Mouse (Mus musculus) gastrocnemius, postnatal 25 days (tissue): Measurements from ENCODE around the gene Slc37a3. TPM values are rescaled to one million over a fixed set of nuclear protein-coding genes. Genes with fewer than 3 reads are reported as not detected.
"Not testable (repeated sequence)": the region's sequence is repeated elsewhere in the genome, so short reads cannot be mapped to it uniquely, and the experiment has no call there.

ENCODE experiments used
- DNase-seq: peaks from one replicate; pipeline ENCODE4 v3.0.0; 2022
- long read RNA-seq, 2 experiments: library from polyadenylated mRNA; stranded (forward); transcript quantifications; one replicate each; pipeline ENCODE4 v2.0.0; 2021
- total RNA-seq, 2 experiments: library from RNA; stranded (reverse); gene quantifications; 1 replicate in 1 of 2; 2 replicates in 1 of 2; pipeline ENCODE4 v1.2.3; 2021

Slc37a3 gene
- total RNA-seq: 10 to 100 TPM; 12.1 to 13.7 TPM
- long read RNA-seq, experiment 1, full-length matches to known transcripts: 2 of 4 reads
- long read RNA-seq, experiment 1, partial matches to known transcripts: 1 of 4 reads
- long read RNA-seq, experiment 1, other reads (novel, unspliced or antisense): 1 of 4 reads
- long read RNA-seq, experiment 2, full-length matches to known transcripts: 9 of 10 reads
- long read RNA-seq, experiment 2, partial matches to known transcripts: 0 of 10 reads
- long read RNA-seq, experiment 2, other reads (novel, unspliced or antisense): 1 of 10 reads

DNA sequence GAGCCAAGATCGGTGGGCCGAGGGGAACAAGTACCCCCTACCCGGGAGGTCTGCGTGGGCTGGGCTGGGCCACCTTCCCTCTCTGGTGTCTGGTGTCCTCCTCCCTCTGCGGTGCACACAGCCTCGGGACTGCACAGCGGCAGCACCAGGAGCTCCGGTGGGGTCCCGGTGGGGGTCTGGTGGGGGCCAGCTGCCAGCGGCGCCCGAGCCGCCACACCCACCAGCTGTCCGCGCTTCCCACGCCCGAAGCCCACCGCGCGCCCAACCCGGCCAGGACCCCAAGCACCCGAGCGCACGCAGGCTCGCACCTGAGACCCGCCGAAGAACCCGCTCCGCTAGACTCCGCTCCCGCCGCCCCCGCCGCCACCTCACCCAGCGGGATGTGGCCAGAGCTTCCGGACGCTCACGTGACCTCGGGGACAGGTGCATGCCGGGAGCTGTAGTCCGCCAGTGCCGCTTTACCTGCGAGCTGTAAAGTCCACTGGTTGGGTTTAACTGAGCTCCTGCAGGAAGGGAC, at the start of gene Slc37a3:
Gene Slc37a3 (minus strand): TSS at position 365 of the 517 bp plus-strand sequence.
- peak; percentile 85 for DNase-seq

- no peak for DNase-seq
Measured at GRCm38 (mm10) chr6:39426725-39427124, 49.2 kb upstream of the Slc37a3 start.

DNA sequence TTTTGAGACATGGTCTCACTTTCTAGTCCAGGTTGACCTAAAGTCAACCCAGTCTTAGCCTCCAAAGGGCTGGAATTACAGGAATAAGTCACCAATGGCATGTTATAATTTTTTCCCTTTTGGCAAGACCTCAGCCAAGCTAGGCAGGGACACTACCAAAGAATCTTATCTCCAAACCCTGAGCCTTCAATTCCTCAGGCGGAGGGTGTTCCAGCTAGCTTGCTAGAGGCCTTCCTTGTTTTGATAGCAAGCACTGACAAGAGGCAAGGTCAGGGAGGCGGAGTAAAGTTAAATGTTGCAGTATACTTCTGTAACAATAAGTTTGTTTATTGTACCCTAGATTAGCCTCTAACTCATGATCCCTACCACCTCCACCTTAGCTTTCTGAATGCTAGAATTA, 47.7 kb upstream of the Slc37a3 start:
- DNase-seq: no peak

DNA sequence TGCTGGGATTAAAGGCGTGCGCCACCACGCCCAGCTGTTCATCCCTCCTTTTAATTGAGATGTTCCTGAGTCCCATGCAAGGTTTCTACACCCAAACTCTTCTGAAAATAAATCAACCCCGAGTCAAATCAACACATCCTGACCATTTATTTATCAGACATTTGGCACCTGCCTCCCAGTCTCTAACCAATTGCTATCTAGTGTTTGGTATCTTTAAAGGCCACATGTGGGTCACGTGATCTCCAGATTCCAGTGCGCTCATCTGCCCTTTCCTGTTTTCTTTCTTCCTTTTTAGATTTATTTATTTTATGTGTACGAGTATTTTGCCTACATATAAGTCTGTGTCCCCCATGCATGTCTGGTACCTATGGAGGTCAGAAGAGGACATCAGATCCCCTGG, 46.2 kb upstream of the Slc37a3 start:
- DNase-seq: no peak

- DNase-seq: no peak
Measured at GRCm38 (mm10) chr6:39423130-39423551, 45.7 kb upstream of the Slc37a3 start.

GRCm38 (mm10) chr6:39420867-39421266, 43.4 kb upstream of the Slc37a3 start:
- DNase-seq: no peak

GRCm38 (mm10) chr6:39419851-39420721, 42.6 kb upstream of the Slc37a3 start, which contains the start of gene Mkrn1:
Gene Mkrn1, minus strand, starts transcription at chr6:39420462.
- peak; percentile 64 for DNase-seq

DNA sequence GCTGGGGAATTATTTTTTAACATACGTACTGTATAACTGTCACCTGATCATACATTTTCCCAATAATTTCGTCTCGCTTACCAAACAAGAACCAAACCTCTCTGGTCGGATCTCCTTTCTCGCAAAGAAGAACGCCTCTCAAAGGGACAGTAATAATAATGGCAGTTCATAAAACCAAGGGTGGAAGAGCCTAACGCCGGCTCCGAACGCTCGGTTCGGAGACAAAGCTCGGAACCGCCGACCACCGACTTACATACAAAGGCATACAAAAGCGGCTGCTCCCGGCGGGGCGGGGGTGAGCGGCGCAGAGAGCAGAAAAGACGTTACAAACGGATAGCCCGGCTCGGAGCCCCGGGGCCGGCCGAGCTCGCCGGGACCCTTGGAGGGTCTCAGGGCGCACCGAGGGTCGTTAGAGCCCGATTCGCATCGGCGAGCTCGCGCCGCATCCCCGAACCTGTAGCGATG, 41.9 kb upstream of the Slc37a3 start:
- no peak for DNase-seq

GRCm38 (mm10) chr6:39416654-39417053, 39.2 kb upstream of the Slc37a3 start:
- DNase-seq: not testable (repeated sequence)

- no peak for DNase-seq
Measured at GRCm38 (mm10) chr6:39415762-39416161, 38.3 kb upstream of the Slc37a3 start.

- no peak for DNase-seq
Measured at GRCm38 (mm10) chr6:39414106-39414505, 36.6 kb upstream of the Slc37a3 start.

GRCm38 (mm10) chr6:39406480-39406879, 29.0 kb upstream of the Slc37a3 start:
- DNase-seq: no peak

GRCm38 (mm10) chr6:39403136-39403535, 25.7 kb upstream of the Slc37a3 start:
- peak; percentile 30 for DNase-seq

DNA sequence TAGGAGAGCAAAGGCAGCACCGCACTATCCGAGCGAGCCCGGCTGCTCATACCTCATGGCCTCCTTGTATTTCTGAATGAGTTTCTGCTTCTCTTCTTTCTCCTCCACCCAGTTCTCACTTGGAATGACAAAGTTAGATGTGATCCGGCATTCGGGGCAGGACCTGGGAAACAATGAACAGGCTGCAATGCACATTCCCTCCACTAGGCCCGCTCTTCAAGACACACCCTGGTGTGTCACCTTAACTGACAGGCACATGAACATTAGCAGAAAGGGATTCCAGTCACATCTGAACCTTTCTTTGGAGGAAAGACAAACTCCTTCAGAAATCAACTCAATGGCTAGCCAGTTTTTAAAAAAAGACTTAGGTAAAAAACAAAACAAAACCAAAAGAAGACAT, 22.9 kb upstream of the Slc37a3 start:
- no peak for DNase-seq

- DNase-seq: no peak
Measured at GRCm38 (mm10) chr6:39398342-39398741, 20.9 kb upstream of the Slc37a3 start.

DNA sequence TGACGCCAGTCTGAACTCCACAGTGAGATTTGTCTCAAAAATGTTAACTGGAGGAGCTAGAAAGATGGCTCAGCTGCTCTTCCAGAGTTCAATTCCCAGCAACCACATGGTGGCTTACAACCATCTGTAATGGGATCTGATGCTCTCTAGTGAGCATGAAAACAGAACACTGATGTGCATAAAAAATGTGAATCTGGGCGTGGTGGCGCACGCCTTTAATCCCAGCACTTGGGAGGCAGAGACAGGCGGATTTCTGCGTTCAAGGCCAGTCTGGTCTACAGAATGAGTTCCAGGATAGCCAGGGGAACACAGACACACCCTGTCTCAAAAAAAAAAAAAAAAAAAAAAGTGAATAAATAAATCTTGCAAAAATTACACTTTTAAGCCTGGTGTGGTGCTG, 19.6 kb upstream of the Slc37a3 start:
- DNase-seq: no peak

GRCm38 (mm10) chr6:39395916-39396315, 18.4 kb upstream of the Slc37a3 start:
- DNase-seq: no peak

GRCm38 (mm10) chr6:39395471-39395870, 18.0 kb upstream of the Slc37a3 start:
- DNase-seq: no peak

- DNase-seq: no peak
Measured at GRCm38 (mm10) chr6:39389988-39390387, 12.5 kb upstream of the Slc37a3 start.

- DNase-seq: no peak
Measured at GRCm38 (mm10) chr6:39381125-39381880, 3.8 kb upstream of the Slc37a3 start, which contains the start of gene Rab19. Gene Rab19, plus strand, starts transcription at chr6:39381175.

- no peak for DNase-seq
Measured at GRCm38 (mm10) chr6:39380276-39380675, 2.8 kb upstream of the Slc37a3 start.

- no peak for DNase-seq
Measured at GRCm38 (mm10) chr6:39379749-39380148, 2.3 kb upstream of the Slc37a3 start.
